Mouse (Mus musculus) layer of hippocampus, adult 2 months (tissue): Measurements from ENCODE around the gene Rpa2. TPM values are rescaled to one million over a fixed set of nuclear protein-coding genes. Genes with fewer than 3 reads are reported as not detected.

ENCODE experiments used
- DNase-seq, 2 experiments: peaks; one replicate each; pipeline ENCODE4 v3.0.0; 2022; ENCODE audit warnings: low spot score in 2 of 2
- H3K27ac ChIP-seq: fragments of 200-600 bp; 2 replicates; pipeline ENCODE4 v1.8.1; 2022
- H3K4me3 ChIP-seq: fragments of 200-600 bp; 2 replicates; pipeline ENCODE4 v1.8.1; 2022; ENCODE audit warnings: mild to moderate bottlenecking
- CTCF ChIP-seq: fragments of 200-600 bp; conservative IDR thresholded peaks from 2 replicates; pipeline ENCODE4 v1.8.1; 2022; ENCODE audit warnings: antibody characterized with exemption, mild to moderate bottlenecking, moderate library complexity
- total RNA-seq, 2 experiments: library from RNA; stranded (reverse); gene quantifications; 2 replicates each; pipeline ENCODE4 v1.2.3; 2021

Rpa2 gene
- total RNA-seq, 2 experiments from 2014 or later: 11.9 to 16.0 TPM

DNA sequence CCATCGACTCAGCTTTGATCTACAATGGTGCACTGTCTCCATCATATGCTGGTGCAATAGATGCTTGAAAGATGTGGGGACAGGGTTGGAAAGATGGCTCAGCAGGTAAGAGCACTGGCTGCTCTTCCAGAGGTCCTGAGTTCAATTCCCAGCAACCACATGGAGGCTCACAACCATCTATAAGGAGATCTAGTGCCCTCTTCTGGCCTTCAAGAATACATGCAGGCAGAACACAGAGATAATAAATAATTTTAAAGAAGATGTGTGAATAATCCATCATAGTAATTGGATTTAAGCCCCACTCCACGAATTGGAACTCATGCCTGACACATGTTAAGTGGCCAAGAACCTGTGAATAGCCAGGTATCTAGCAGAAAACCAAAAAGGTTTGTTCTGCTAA, 50.3 kb downstream of the Rpa2 start:
- no peak overlapping the region for H3K27ac ChIP-seq
- DNase-seq: no peak
- no peak overlapping the region for H3K4me3 ChIP-seq
- TF ChIP-seq CTCF: peak; percentile 39

DNA sequence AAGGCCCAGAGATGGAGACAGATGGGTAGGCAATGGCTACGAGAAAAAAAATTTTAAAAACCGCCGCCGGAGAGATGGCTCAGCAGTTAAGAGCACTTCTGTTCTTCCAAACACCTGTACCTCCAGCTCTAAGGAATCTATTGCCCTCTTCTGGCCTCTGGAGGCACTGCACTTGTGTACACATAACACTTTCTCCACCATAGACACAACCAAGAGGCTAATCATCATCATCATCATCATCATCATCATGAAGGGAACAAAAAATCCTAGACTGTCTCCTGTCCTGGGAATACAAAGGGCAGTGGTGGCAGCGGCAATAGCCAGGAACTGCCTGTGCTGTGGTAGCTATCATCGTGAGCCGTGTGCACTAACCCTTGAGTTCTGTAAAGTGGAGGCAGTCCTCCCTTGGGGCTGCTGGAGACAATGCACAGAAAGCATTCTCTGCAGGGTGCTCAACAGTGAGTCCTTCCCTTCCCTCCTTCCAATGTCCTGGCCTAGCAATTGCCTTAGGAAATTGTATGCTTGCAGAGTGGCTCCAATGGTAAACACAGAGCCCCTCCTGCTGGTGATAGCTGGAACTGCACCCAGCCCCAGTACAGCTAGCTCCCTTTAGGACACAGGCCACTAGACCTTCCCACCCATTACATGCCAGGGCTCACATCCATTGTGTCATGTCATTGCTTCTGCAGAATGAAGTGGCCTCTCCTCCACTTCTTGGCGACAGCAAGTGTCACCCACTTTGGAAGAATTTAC, 55.7 kb downstream of the Rpa2 start:
- DNase-seq: peak; percentile 18 to 55
- no peak overlapping the region for H3K27ac ChIP-seq
- TF ChIP-seq CTCF: peak; percentile 73
- H3K4me3 ChIP-seq: no peak overlapping the region

Other genes with a start within 250 kb of the Rpa2 start
- 100 to 1,000 TPM; 416 to 419 TPM for gene Atpif1, start 234.7 kb upstream of the Rpa2 start, total RNA-seq
- gene Dnajc8, start 232.8 kb upstream of the Rpa2 start, total RNA-seq: 10 to 100 TPM; 87.9 to 92.9 TPM
- 1 to 10 TPM; 1.0 to 1.1 TPM for gene Ptafr, start 204.3 kb upstream of the Rpa2 start, total RNA-seq
- gene Eya3, start 129.3 kb upstream of the Rpa2 start, total RNA-seq: 10 to 100 TPM; 24.2 to 28.2 TPM
- gene Xkr8, start 35.8 kb upstream of the Rpa2 start, total RNA-seq: 1 to 10 TPM; 3.1 to 3.6 TPM
- 1 to 10 TPM; 3.6 to 4.5 TPM for gene Smpdl3b, start 11.1 kb upstream of the Rpa2 start, total RNA-seq
- under 1 TPM; 0.54 to 0.77 TPM for gene Themis2, start 28.1 kb downstream of the Rpa2 start, total RNA-seq
- 10 to 100 TPM; 40.7 to 43.5 TPM for gene Ppp1r8, start 74.8 kb downstream of the Rpa2 start, total RNA-seq
- 100 to 1,000 TPM; 105 to 108 TPM for gene Stx12, start 116.2 kb downstream of the Rpa2 start, total RNA-seq
- 10 to 100 TPM; 51.2 to 54.5 TPM for gene Fam76a, start 154.2 kb downstream of the Rpa2 start, total RNA-seq
- under 1 TPM in 1 of 2 experiments, not detected in 1; 0.12 TPM for gene Fgr, start 205.8 kb downstream of the Rpa2 start, total RNA-seq
- gene Ahdc1, start 242.9 kb downstream of the Rpa2 start, total RNA-seq: 100 to 1,000 TPM; 108 to 113 TPM